ENCODE assay signal across 21 mouse cellular contexts in genomic region chr8:83417970-83418369, GRCm38 (mm10). TPM values are rescaled to one million over a fixed set of nuclear protein-coding genes. Genes with fewer than 3 reads are reported as not detected.
"Had no signal": no experiment of that assay in that cellular context is flagged by ENCODE, and none has a peak within 500 bp of the region (broad histone marks: within the 10 kb centered on the region; RNA-seq: fewer than 3 reads in every experiment).

No protein-coding gene starts in this region.

- H3K9ac ChIP-seq: limb, embryonic 12.5 days; limb, embryonic 15.5 days; liver, embryonic 14.5 days; liver, postnatal 0 days; midbrain, embryonic 12.5 days; midbrain, embryonic 15.5 days; neural tube, embryonic 13.5 days had no signal

- H3K9me3 ChIP-seq: limb, embryonic 12.5 days; limb, embryonic 15.5 days; midbrain, embryonic 12.5 days; midbrain, embryonic 15.5 days; neural tube, embryonic 13.5 days had no signal

- H3K27ac ChIP-seq: kidney, postnatal 0 days; limb, embryonic 12.5 days; limb, embryonic 15.5 days; liver, embryonic 14.5 days; macrophage; midbrain, embryonic 12.5 days; midbrain, embryonic 15.5 days; neural tube, embryonic 13.5 days; stomach, postnatal 0 days had no signal

- H3K4me1 ChIP-seq: limb, embryonic 12.5 days; limb, embryonic 15.5 days; midbrain, embryonic 12.5 days; midbrain, embryonic 15.5 days; neural tube, embryonic 13.5 days had no signal

- H3K36me3 ChIP-seq: limb, embryonic 12.5 days; limb, embryonic 15.5 days; midbrain, embryonic 12.5 days; midbrain, embryonic 15.5 days; neural tube, embryonic 13.5 days had no signal

- ATAC-seq: intestine, postnatal 0 days; liver, postnatal 0 days; midbrain, embryonic 15.5 days had no signal

- H3K4me2 ChIP-seq: limb, embryonic 12.5 days; limb, embryonic 15.5 days; liver, embryonic 11.5 days; midbrain, embryonic 12.5 days; midbrain, embryonic 15.5 days; neural tube, embryonic 13.5 days had no signal

- H3K27me3 ChIP-seq: limb, embryonic 12.5 days; limb, embryonic 15.5 days; midbrain, embryonic 12.5 days; midbrain, embryonic 15.5 days; neural tube, embryonic 13.5 days had no signal

- H3K4me3 ChIP-seq: limb, embryonic 12.5 days; limb, embryonic 15.5 days; midbrain, embryonic 12.5 days; midbrain, embryonic 15.5 days; neural tube, embryonic 13.5 days had no signal

- DNase-seq: kidney, adult 2 months; kidney, postnatal 4 days; left cerebral cortex, postnatal 4 days; lung, postnatal 10 days; right cerebral cortex, postnatal 14 days; right cerebral cortex, postnatal 4 days; thymus, adult 2 months; thymus, postnatal 14 days; thymus, postnatal 4 days had no signal

RNA-seq across cellular contexts. Expression of gene Clgn, which starts 28.3 kb away (rescaled TPM):
- polyA plus RNA-seq: macrophage had no signal
